Mouse (Mus musculus) hindlimb bud, embryonic 11.5 days (tissue): ENCODE measurements at regions not wholly inside any gene's neighbourhood (a gene's known extent, or its start where the extent isn't known, plus 50 kb on each side); places are given as distances from the start of the nearest gene placed in this dataset.
"Not testable (repeated sequence)": the region's sequence is repeated elsewhere in the genome, so short reads cannot be mapped to it uniquely, and the experiment has no call there.

Experiments used
- DNase-seq: peaks from one replicate; pipeline ENCODE4 v3.0.0-alpha.2; 2012; ENCODE audit warnings: low read depth, low spot score; ENCODE audit errors: extremely low spot score

- DNase-seq: peak; percentile 44
Observed at GRCm38 (mm10) chr16:49407956-49408795, 290.9 kb upstream of the Ift57 start.

- no peak for DNase-seq
Observed at GRCm38 (mm10) chr16:49409235-49409634, 289.8 kb upstream of the Ift57 start.

DNA sequence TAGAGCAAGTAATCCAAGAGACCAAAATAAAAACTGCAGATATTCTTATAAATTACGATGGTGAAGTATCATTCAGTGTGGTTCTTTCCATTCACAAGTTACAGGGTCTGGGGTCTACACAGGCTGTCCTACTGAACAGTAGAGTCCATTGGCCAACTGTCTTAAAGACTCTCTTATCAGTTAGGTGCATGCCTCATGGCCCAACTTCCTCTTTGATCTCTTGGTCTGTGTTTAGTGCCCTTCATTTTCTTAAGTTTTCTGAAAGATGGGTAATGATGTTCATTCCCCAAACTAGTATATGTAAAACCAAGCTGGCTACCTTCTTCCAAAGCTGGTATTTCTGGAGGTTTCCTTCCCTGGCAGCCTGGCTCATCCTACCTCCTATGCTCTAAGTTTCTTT, 268.7 kb upstream of the Ift57 start:
- DNase-seq: no peak

- no peak for DNase-seq
Observed at GRCm38 (mm10) chr16:49431902-49432301, 267.1 kb upstream of the Ift57 start.

DNA sequence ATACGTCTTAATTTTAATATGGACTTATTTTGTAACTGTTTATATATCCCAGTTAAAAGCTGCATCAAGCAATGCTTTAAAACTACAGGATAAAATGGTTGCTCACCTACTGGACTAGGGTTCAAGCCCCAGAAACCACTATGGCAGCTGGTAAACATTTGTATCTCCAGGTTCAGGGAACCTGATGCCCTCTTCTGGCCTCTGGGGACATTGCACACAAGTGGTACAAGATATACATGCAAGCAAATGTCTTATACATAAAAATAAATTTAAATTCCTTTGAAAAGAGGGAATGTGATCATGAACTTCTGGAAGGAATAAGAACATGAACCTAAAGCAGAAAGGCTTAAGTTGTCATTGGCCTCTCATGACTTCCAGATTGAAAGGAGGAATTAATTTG, 257.8 kb upstream of the Ift57 start:
- DNase-seq: peak; percentile 6

DNA sequence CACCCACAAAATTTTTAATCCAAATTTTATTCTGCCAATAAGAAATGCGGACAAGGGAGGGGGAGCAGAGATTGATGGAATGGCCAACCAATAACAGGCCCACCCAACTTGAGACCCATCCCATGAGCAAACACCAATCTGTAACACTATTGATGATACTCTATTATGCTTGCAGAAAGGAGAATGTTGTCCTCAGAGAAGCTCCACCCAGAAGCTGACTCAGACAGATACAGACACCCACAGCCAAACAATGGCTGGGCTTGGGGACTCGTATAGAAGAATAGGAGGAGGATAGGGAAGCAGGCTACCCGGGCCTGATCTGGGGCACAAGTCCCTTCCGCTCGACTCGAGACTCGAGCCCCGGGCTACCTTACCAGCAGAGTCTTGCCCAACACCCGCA, 251.7 kb upstream of the Ift57 start:
- not testable (repeated sequence) for DNase-seq

DNA sequence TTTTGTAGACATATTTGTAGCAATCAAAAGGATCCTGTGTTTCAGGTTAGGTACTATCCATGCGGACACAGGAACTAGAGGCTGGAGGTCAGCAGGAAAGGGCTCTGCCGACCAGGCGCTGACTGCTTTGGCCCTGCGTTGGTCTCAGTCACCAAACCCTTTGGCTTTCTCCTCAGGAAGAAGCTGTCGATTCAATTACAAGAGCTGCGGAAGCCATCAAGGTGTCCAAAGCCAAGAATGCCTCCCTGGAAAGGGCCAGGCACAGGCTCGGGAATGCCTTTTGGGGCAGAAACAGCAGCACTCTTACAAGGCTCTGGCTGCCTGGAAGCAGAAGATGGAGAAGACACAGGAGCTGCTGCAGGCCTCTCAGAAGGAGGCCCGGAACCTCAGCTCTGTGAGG, 205.2 kb upstream of the Ift57 start:
- no peak for DNase-seq

GRCm38 (mm10) chr16:49497521-49498010, 201.5 kb upstream of the Ift57 start:
- no peak for DNase-seq

DNA sequence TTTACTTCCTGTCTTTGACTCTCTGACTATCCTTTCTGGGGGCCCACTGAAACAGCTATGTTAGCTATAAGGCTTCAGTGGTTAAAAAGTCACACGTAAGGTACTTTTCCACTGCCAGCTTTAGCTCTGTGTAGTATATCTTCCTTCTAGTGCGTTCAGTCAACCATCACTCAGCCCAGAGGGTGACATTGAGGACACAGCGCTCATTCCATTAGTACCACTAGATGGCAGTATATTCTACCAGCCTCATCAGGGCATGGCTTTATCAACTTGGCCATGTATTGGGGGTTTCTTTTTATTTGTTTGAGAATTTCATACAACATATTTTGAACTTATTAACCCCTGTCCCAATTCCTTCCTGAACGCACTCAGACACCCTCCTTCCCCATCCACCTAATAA, 198.2 kb upstream of the Ift57 start:
- peak; percentile 20 for DNase-seq

- no peak for DNase-seq
Observed at GRCm38 (mm10) chr16:49503897-49504413, 195.1 kb upstream of the Ift57 start.

DNA sequence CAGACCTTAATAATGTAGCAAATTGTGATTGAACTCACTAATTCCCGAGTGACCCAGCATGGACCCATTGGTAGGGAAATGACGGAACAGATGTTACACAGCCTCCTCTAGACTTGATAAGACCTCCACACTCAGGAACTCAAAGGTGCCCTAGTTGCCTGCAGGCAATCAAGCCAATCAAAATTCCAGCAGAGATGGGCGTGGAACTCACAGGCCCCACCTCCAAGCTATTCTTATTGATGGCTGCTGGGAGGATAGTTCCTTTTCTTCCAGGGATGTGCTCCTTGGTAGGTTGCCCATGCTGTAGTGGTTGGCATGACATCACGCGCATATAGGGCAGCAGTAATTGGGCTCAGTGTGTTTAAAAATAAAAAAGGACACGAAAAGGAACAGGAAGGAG, 194.4 kb upstream of the Ift57 start:
- DNase-seq: no peak

DNA sequence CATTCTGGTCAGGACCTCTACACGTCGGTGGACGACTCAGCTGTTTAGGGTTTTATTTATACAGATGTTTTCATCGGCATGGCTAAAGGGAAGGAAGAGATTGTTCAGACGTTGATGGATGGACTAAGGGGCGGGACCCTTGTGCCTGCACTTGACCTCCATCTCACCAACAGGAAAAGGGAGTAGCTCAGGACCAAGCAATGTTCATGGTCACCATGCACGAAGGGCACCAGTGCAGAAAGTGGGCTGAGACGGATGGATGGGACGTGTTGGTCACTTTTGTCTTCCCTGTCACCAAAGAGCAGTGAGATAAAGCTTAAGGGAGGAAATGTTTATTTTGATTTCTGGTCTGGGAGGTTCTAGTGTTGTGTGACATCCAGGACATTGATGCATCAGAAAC, 193.8 kb upstream of the Ift57 start:
- DNase-seq: no peak

DNA sequence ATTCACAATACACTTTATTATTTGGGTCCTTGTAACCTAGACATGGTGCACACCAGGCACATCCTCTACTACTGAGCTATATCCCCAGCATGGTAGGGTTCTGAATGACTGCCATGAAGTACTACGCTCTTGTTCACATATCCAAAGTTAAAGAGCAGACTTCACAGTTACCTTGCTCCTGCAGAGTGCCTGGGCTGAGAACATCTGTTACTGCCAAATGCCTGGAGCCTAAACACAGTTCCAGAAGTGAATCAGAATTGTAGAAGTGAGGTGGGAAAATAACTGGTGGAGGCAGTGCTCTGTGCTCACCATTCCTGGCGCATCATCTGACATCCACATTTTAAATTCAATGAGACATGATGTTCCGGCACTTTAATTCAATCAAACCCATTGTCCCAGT, 180.2 kb upstream of the Ift57 start:
- DNase-seq: no peak

GRCm38 (mm10) chr16:49520411-49520810, 178.6 kb upstream of the Ift57 start:
- DNase-seq: no peak

DNA sequence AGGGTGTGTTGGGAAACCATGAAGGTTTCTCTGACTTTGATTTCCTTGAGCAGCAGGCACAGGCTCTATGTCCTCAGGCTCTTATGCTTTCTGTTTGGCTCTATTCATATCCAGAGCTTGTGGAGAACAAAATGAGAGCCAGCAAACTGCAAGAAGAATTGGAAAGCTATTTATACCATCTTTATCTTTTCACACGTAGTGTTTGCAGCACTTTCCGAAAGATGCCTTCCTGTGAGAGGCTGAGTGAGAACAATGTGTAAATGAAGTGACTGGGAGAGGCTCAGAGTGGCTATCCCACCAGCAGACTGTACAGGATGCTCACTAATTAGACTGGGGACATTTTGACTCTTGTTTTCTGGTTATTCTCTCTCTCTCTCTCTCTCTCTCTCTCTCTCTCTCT, 177.3 kb upstream of the Ift57 start:
- no peak for DNase-seq

DNA sequence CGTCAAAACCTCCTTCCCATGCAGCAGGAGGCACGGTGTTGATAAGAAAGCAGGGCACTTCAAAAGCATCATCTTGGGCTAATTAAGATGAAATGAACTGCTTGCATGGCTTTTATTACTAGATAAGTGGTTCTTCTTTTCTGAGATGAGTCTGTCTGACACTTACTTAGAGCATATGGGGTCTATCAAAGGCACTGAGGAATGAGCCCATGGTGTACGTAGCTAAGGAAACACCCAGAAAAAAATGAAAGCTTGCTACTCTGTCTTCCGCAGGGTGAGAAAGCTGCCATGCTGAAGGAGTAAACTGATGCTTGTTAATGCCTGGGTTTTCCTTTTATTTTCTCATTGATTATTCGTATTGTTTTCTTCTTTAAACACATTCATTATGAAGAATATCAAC, 176.5 kb upstream of the Ift57 start:
- DNase-seq: no peak

DNA sequence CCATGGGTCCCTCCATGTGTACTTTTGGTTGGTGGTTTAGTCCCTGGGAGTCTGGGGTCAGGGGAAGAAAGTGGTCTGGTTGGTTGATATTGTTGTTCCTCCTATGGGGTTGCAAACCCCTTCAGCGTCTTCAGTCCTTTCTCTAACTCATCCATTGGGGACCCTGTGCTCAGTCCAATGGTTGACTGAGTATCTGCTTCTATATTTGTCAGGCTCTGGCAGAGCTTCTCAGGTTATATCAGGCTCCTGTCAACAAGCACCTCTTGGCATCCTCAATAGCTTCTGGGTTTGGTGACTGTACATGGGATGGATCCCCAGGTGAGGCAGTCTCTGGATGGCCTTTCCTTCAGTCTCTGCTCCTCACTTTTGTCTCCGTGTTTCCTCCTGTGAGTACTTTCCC, 170.4 kb upstream of the Ift57 start:
- not testable (repeated sequence) for DNase-seq

DNA sequence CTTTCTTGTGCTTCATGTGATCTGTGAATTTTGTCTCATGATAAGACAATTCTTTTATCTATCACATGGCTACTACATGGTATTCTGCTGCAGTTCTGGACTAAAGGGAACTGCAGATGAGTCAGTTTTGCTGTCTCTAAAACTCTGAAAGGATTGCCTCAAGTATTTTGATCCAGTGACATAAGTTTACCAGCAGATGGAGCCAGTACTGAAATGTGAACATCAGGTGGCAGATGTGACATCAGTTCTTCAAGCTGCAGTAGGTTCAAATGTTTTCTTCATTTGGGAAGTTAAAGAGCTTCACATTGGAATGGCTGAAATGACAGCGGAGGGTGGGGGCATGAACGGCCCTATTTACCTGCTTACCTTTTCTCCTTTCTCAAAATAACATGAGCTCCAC, 170.0 kb upstream of the Ift57 start:
- no peak for DNase-seq

DNA sequence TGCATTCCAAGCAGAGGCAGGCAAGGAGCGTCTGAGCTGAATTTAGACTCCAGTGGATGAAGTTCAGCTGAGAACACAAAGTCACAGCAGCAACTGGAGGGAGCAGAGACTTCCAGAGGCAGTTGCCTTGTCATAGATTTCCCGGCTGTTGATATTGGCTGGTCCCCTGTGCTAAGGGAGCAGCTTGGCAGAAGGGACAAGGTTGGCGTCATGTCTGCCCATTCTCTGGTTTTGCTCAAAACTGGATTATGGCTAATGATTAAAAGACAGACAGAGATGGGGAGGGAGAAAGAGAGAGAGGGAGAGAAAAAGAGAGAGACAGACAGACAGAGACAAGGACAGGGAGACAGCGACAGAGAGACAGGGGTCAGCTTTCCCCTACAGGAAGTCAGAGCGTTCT, 169.0 kb upstream of the Ift57 start:
- no peak for DNase-seq

- no peak for DNase-seq
Observed at GRCm38 (mm10) chr16:49532071-49532686, 166.9 kb upstream of the Ift57 start.

DNA sequence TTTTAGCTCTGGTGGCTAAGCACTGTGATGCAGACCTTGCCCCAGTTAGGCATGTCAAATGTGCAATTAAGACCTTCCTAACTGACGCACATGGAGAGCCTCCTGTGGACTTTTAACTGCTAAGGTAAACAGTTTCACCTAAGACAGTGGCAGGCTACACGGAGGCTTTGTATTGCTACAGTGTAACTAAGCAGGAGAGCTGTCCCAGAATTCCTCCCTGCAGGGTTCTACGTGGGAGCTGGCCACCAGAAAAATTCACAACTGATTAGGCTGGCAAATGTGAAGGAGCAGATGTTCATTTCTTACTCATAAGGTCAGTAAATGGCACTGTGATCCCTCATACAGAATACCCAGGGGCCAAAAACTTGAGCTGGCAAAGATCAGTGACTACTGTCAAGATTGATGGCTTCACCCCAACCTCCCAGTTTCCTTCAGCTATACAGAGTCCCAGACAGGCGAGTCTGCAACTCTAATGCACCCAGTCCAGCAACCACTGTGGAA, 165.5 kb upstream of the Ift57 start:
- DNase-seq: no peak

DNA sequence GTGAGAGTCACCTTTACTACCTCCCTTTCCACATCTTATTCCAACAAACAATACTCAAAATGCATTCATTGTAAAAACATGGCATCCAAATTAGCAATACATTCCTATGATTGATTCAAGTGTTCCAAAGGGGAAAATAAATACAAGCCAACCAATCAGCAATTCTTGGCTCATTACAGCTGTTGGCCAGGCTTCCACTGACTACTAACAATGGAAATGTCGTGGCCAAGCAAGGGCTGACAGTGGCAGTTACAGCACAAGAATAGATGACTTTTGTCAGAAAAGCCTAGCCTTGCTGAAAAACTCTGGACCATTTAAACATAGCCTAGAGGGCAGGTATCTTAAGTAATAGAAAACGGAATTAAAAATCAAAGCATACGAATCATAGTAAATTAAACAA, 148.8 kb upstream of the Ift57 start:
- DNase-seq: no peak
